Mouse (Mus musculus): ENCODE results near the gene Gpr132.

- TF ChIP-seq POLR2A (IDR thresholded peaks at IDR 0.05; ENCODE audit: extremely low read depth, insufficient read depth, low read length) (no peak), CTCF (IDR thresholded peaks at IDR 0.05; ENCODE audit: low read depth, low read length) (no peak)
Observed at GRCm38 (mm10) chr12:112859930-112860329, 8.1 kb downstream of the Gpr132 start.
